Mouse (Mus musculus) liver, embryonic 16.5 days (tissue): ENCODE measurements at regions not wholly inside any gene's neighbourhood (a gene's known extent, or its start where the extent isn't known, plus 50 kb on each side); places are given as distances from the start of the nearest gene placed in this dataset.

Source experiments
- ATAC-seq: fragments of 200-750 bp; cut with Nextera tagmentation; 2 replicates; pipeline ENCODE4 v1.8.0; 2017; ENCODE audit warnings: low read depth, mild to moderate bottlenecking, moderate number of reproducible peaks, moderate library complexity
- H3K27ac ChIP-seq: fragments of 300-500 bp; sonication (generic); 2 replicates; pipeline ENCODE4 v1.5.1; 2014; ENCODE audit warnings: mild to moderate bottlenecking, low read length
- H3K27me3 ChIP-seq: fragments of 300-500 bp; sonication (generic); 2 replicates; pipeline ENCODE4 v1.6.1; 2014; ENCODE audit warnings: low read depth, low read length, mixed read lengths; ENCODE audit not compliant: control insufficient read depth, insufficient read depth
- H3K36me3 ChIP-seq: fragments of 300-500 bp; sonication (generic); 2 replicates; pipeline ENCODE4 v1.6.1; 2014; ENCODE audit warnings: mild to moderate bottlenecking; ENCODE audit not compliant: control insufficient read depth, insufficient read depth
- H3K4me1 ChIP-seq: fragments of 300-500 bp; sonication (generic); 2 replicates; pipeline ENCODE4 v1.6.1; 2014; ENCODE audit warnings: low read depth, low read length, mixed read lengths; ENCODE audit not compliant: control insufficient read depth
- H3K4me2 ChIP-seq: fragments of 300-500 bp; sonication (generic); 2 replicates; pipeline ENCODE4 v1.6.1; 2014; ENCODE audit warnings: low read depth, low read length, mixed read lengths
- H3K4me3 ChIP-seq: fragments of 300-500 bp; sonication (generic); 2 replicates; pipeline ENCODE4 v1.5.1; 2014; ENCODE audit warnings: low read depth, mild to moderate bottlenecking, low read length
- H3K9ac ChIP-seq: fragments of 300-500 bp; sonication (generic); 2 replicates; pipeline ENCODE4 v1.6.1; 2014; ENCODE audit warnings: low read depth, low read length
- H3K9me3 ChIP-seq: fragments of 300-500 bp; sonication (generic); replicated peaks from 2 replicates; pipeline ENCODE4 v1.6.1; 2016; ENCODE audit warnings: low read length; ENCODE audit not compliant: control insufficient read depth
- WGBS: fragments of 180-500 bp; shearing (Covaris S2); extraction: QIAGEN DNeasy Blood & Tissue Kit; methylation state at CpG from one replicate; pipeline ENCODE4 v1.1.7; 2014; ENCODE audit not compliant: insufficient replicate concordance; 5-methylcytosine and 5-hydroxymethylcytosine counted together

GRCm38 (mm10) chr8:35996330-35997077, 230.9 kb downstream of the Gm19410 start:
- H3K9ac ChIP-seq, result no peak overlapping the region
- H3K4me3 ChIP-seq, result no peak overlapping the region
- H3K27me3 ChIP-seq, result no peaks in the 10 kb centered on the region
- no peak overlapping the region for H3K4me2 ChIP-seq
- WGBS, result 48% methylated on average over 6 of the region's 6 CpGs
- H3K4me1 ChIP-seq, result no peaks in the 10 kb centered on the region
- no peak overlapping the region for H3K27ac ChIP-seq
- H3K36me3 ChIP-seq, result no peaks in the 10 kb centered on the region
- no peak for ATAC-seq
- H3K9me3 ChIP-seq, result no peaks in the 10 kb centered on the region

DNA sequence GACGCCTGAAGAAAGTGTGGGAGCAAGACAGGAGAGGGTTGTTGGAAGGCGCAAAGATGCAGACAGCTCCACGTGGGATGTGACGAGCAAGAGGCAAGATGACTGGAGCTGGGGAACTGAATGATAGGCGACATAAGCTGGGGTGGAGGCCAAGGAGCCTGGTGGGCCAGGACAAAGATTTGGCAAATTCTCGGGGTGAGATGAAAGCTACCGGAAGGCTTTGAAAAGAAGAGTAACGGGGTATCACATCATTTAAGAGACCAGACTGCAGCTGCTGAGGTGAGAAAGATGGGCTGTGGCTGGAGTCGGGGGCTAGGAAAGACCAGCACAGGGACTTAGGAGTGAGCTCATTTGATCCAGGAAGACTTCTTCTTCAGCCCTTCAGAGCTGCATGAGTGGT, 234.0 kb downstream of the Gm19410 start:
- 68% methylated on average over 9 of the region's 9 CpGs for WGBS
- no peaks in the 10 kb centered on the region for H3K9me3 ChIP-seq

GRCm38 (mm10) chr8:36004387-36004786, 238.8 kb downstream of the Gm19410 start:
- Histone ChIP-seq H3K36me3 (no peaks in the 10 kb centered on the region), H3K4me2 (no peak overlapping the region), H3K27me3 (no peaks in the 10 kb centered on the region), H3K4me3 (no peak overlapping the region), H3K27ac (no peak overlapping the region), H3K9ac (no peak overlapping the region), H3K4me1 (no peaks in the 10 kb centered on the region), H3K9me3 (no peaks in the 10 kb centered on the region)
- 39% methylated on average over 2 of the region's 2 CpGs for whole genome bisulfite sequencing
- ATAC-seq, result no peak; the same call in 1 of the 2 replicates

More for the DNA sequence above, 234.0 kb downstream of the Gm19410 start:
- no peaks in the 10 kb centered on the region for H3K36me3 ChIP-seq
- H3K9ac ChIP-seq, result no peak overlapping the region
- no peak for ATAC-seq
- no peak overlapping the region for H3K4me2 ChIP-seq
- no peak overlapping the region for H3K4me3 ChIP-seq
- H3K4me1 ChIP-seq, result no peaks in the 10 kb centered on the region
- no peaks in the 10 kb centered on the region for H3K27me3 ChIP-seq
- no peak overlapping the region for H3K27ac ChIP-seq

- no peak overlapping the region for H3K4me2 ChIP-seq
- no peak overlapping the region for H3K4me3 ChIP-seq
- H3K4me1 ChIP-seq, result no peaks in the 10 kb centered on the region
- H3K9me3 ChIP-seq, result no peaks in the 10 kb centered on the region
- no peak overlapping the region for H3K27ac ChIP-seq
- no peak overlapping the region for H3K9ac ChIP-seq
- no peaks in the 10 kb centered on the region for H3K36me3 ChIP-seq
- ATAC-seq, result no peak
- WGBS, result 51% methylated on average over 3 of the region's 3 CpGs
- H3K27me3 ChIP-seq, result no peaks in the 10 kb centered on the region
Measured at GRCm38 (mm10) chr8:36005536-36005935, 239.9 kb downstream of the Gm19410 start.

- WGBS, result 40% methylated on average over 1 of the region's 1 CpGs
- H3K9ac ChIP-seq, result no peak overlapping the region
- H3K4me3 ChIP-seq, result no peak overlapping the region
- H3K27ac ChIP-seq, result no peak overlapping the region
- no peaks in the 10 kb centered on the region for H3K27me3 ChIP-seq
- no peak overlapping the region for H3K4me2 ChIP-seq
- H3K9me3 ChIP-seq, result no peaks in the 10 kb centered on the region
- ATAC-seq, result no peak
- H3K36me3 ChIP-seq, result no peaks in the 10 kb centered on the region
- H3K4me1 ChIP-seq, result no peaks in the 10 kb centered on the region
Measured at GRCm38 (mm10) chr8:36007724-36008123, 242.1 kb downstream of the Gm19410 start.

DNA sequence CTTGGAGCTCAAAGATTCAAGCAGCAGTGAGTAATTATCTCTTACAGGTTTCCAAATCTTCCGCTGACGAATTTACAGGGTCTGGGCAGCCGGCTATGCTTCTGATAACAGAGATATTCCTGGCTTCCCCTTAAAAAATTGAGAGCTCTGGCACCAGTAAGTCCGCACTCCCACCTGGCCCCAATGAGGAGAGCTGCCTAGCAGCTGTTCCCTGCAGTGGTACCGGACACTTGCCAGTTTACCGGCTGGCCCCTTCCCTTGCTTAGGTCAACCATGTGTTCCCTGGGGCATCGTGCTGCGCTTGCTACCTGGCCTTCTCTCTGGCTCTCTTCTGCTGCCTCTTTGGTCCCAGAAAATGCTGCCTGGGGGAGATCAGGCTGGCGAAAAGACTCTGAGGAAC, 244.0 kb downstream of the Gm19410 start:
- Histone ChIP-seq H3K4me3 (no peak overlapping the region), H3K36me3 (no peaks in the 10 kb centered on the region), H3K4me1 (no peaks in the 10 kb centered on the region), H3K4me2 (no peak overlapping the region), H3K27me3 (no peaks in the 10 kb centered on the region), H3K9me3 (no peaks in the 10 kb centered on the region), H3K27ac (no peak overlapping the region), H3K9ac (no peak overlapping the region)
- ATAC-seq, result no peak
- 73% methylated on average over 9 of the region's 9 CpGs for WGBS

DNA sequence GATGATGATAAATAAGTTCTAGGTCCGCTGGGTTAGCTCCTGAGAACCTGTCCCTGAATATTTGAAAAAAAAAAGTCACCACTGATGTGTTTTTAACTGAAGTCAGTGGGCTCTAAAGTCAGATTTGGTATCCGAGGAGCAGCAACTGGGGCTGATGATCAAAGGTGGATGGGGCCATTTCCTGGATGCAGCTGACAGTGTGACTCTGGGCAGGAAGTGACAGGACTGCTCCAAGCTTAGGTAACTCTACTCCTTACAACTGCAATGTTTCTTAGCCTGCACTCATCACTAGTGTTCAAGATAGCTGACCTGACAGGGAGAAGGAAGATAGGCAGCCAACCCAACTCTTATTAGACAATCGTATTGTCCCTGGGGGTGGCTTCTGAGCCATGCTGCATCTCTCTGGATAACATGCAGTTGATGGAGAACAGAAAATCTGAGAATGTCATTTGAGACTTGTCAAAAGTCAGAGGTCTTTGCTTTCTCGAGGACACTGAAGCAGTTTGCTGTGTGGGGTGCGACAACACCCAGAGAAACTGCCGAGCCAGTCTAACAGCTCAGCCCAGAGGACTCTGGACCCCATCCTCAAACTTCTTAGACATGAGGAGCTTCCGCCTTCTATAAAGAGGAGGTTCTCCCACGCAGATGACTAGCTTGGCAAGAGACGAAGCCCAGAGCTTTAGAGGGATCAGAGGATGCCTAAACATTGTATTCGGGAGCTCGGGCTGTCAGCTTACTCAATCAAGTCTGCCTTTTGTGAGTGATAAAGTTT, 245.0 kb downstream of the Gm19410 start:
- H3K9ac ChIP-seq, result no peak overlapping the region
- no peaks in the 10 kb centered on the region for H3K4me1 ChIP-seq
- no peak overlapping the region for H3K4me3 ChIP-seq
- ATAC-seq, result no peak
- no peaks in the 10 kb centered on the region for H3K36me3 ChIP-seq
- no peak overlapping the region for H3K27ac ChIP-seq
- H3K9me3 ChIP-seq, result no peaks in the 10 kb centered on the region
- WGBS, result 53% methylated on average over 11 of the region's 11 CpGs
- H3K4me2 ChIP-seq, result no peak overlapping the region
- no peaks in the 10 kb centered on the region for H3K27me3 ChIP-seq

- Histone ChIP-seq H3K27ac (no peak overlapping the region), H3K9ac (no peak overlapping the region), H3K4me2 (no peak overlapping the region), H3K36me3 (no peaks in the 10 kb centered on the region), H3K4me3 (no peak overlapping the region), H3K4me1 (no peaks in the 10 kb centered on the region), H3K27me3 (no peaks in the 10 kb centered on the region), H3K9me3 (no peaks in the 10 kb centered on the region)
- 78% methylated on average over 8 of the region's 8 CpGs for WGBS
- ATAC-seq, result no peak
Measured at GRCm38 (mm10) chr8:36014862-36015261, 249.3 kb downstream of the Gm19410 start.
